ENCODE assay signal across 8 mouse cellular contexts in the genomic region with DNA sequence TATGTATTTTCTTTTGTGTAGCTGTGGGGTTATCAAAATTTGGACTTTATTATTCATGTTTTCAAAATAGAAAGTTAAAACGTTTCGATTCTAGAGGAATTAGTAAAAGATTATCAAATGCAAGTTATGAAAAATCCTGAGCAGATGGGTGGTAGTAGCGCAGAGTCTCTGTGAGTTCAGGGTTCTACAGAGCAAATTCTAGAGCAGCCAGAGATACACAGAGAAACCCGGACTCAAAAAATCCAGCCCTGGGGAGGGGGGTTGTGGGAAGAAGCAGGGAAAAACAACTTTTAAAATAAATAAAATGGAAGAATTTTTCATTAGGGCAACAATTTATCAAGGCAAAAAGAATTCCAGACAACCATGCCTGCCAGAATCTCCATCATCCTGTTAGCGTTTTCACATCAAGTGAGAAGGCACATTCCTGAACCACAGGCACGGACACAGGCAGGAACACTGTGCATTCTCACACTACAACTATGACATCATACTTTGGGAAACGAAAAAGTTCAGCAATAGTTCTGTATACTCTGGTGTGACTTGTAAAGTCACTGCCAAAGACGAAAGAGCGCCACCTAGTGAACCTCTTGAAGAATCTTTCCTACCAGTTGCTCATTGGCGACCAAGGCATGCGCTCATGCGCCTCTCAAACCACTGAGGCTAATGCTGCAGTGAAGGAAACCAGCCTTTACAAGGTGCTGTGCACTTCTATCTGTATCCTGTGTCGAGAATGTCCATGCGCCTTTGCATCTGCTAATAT. TPM values are rescaled to one million over a fixed set of nuclear protein-coding genes. Genes with fewer than 3 reads are reported as not detected.
DNase-seq lines count a peak whose midpoint lies in the region; ATAC-seq lines count a peak whose summit lies in the region.

No protein-coding gene starts in this region.

- peak; percentile 7 for DNase-seq in gastrocnemius, adult 18-20 months (ENCODE audit: low spot score)
- DNase-seq in gastrocnemius, postnatal 36 days: no peak
- DNase-seq in cerebellum, adult 8-10 months: peak; percentile 51
- peak; percentile 82 for DNase-seq in forelimb bud, embryonic 11.5 days (ENCODE audit: low read depth, low spot score)
- DNase-seq in left cerebral cortex, adult 18-20 months (ENCODE audit: low spot score in 2 of 2): peak; percentile 52 to 55
- DNase-seq in lung, postnatal 4 days: peak; percentile 29 to 51

- no peaks in the 10 kb centered on the region for H3K9me3 ChIP-seq in hindbrain, embryonic 13.5 days
- no peaks in the 10 kb centered on the region for H3K9me3 ChIP-seq in stomach, embryonic 15.5 days

- no peaks in the 10 kb centered on the region for H3K4me1 ChIP-seq in hindbrain, embryonic 13.5 days (replicated peaks)
- no peaks in the 10 kb centered on the region for H3K4me1 ChIP-seq in stomach, embryonic 15.5 days

- 26% methylated on average over 14 of the region's 14 CpGs for WGBS in hindbrain, embryonic 13.5 days
- WGBS in stomach, embryonic 15.5 days: 23% methylated on average over 14 of the region's 14 CpGs

- no peaks in the 10 kb centered on the region for H3K36me3 ChIP-seq in hindbrain, embryonic 13.5 days
- H3K36me3 ChIP-seq in stomach, embryonic 15.5 days: no peaks in the 10 kb centered on the region

- no peaks in the 10 kb centered on the region for H3K27me3 ChIP-seq in hindbrain, embryonic 13.5 days
- H3K27me3 ChIP-seq in stomach, embryonic 15.5 days (replicated peaks): no peaks in the 10 kb centered on the region

- H3K4me3 ChIP-seq in hindbrain, embryonic 13.5 days: no peak overlapping the region
- H3K4me3 ChIP-seq in stomach, embryonic 15.5 days (replicated peaks): no peak overlapping the region

- no peak overlapping the region for H3K4me2 ChIP-seq in hindbrain, embryonic 13.5 days
- H3K4me2 ChIP-seq in stomach, embryonic 15.5 days: no peak overlapping the region

- ATAC-seq in hindbrain, embryonic 13.5 days (ENCODE audit: low FRiP score): peak; percentile 91
- ATAC-seq in stomach, embryonic 15.5 days (ENCODE audit: insufficient read depth, low FRiP score, low read depth): peak; percentile 85

- H3K9ac ChIP-seq in hindbrain, embryonic 13.5 days: no peak overlapping the region
- no peak overlapping the region for H3K9ac ChIP-seq in stomach, embryonic 15.5 days

- no peak overlapping the region for H3K27ac ChIP-seq in hindbrain, embryonic 13.5 days
- no peak overlapping the region for H3K27ac ChIP-seq in stomach, embryonic 15.5 days

- intact Hi-C loops in gastrocnemius, postnatal 36 days (cut with DNase I): no loop called here

RNA-seq across cellular contexts. Expression of gene 4933415F23Rik, which starts 40.3 kb away (rescaled TPM):
- total RNA-seq in gastrocnemius, adult 18-20 months (2021): 10 to 100 TPM in 1 of 2 experiments, 1 to 10 TPM in 1; 3.7 to 29.0 TPM
- 1 to 10 TPM; 1.7 to 3.3 TPM for total RNA-seq in gastrocnemius, postnatal 36 days (2021)
- polyA plus RNA-seq in hindbrain, embryonic 13.5 days (2015; fragmentation: Nextera tagmentation; extraction: Ambion mirVana): not detected in 2 replicates
- not detected for total RNA-seq in left cerebral cortex, adult 18-20 months (2021)
- 0.06 TPM in 1 of 2 replicates, not detected in the other for polyA plus RNA-seq in stomach, embryonic 15.5 days (2015; fragmentation: Nextera tagmentation; extraction: Ambion mirVana)

Comparison
In these comparisons a context has a peak if more than half of its experiments do, and no peak if none do; other contexts are left out.
1. DNase-seq: peak in gastrocnemius, adult 18-20 months (single experiment), cerebellum, adult 8-10 months (single experiment), forelimb bud, embryonic 11.5 days (single experiment), left cerebral cortex, adult 18-20 months (2 of 2) and lung, postnatal 4 days (2 of 2); none in gastrocnemius, postnatal 36 days (0 of 2).